Mouse (Mus musculus): ENCODE measurements at regions not wholly inside any gene's neighbourhood (a gene's known extent, or its start where the extent isn't known, plus 50 kb on each side); places are given as distances from the start of the nearest gene placed in this dataset.

GRCm38 (mm10) chr2:173994301-173995073 lies 81.6 kb upstream of the Stx16 start:
- no peak for DNase-seq (ENCODE audit: low spot score in 2 of 2)

GRCm38 (mm10) chr2:174004666-174005065 lies 71.4 kb upstream of the Stx16 start:
- no peak for DNase-seq (ENCODE audit: low spot score in 2 of 2)

GRCm38 (mm10) chr2:174007976-174008349 lies 68.1 kb upstream of the Stx16 start:
- DNase-seq (ENCODE audit: low spot score in 2 of 2): no peak

- DNase-seq (ENCODE audit: low spot score in 2 of 2): no peak
These were observed 67.5 kb upstream of the Stx16 start for GRCm38 (mm10) chr2:174008350-174009218.

- DNase-seq (ENCODE audit: low spot score in 2 of 2): no peak
These were observed 66.1 kb upstream of the Stx16 start for GRCm38 (mm10) chr2:174010038-174010437.

GRCm38 (mm10) chr2:174011399-174011798 lies 64.7 kb upstream of the Stx16 start:
- no peak for DNase-seq (ENCODE audit: low spot score in 2 of 2)

- no peak for DNase-seq (ENCODE audit: low spot score in 2 of 2)
These were observed 61.7 kb upstream of the Stx16 start for GRCm38 (mm10) chr2:174014361-174014760.

GRCm38 (mm10) chr2:174015283-174015682 lies 60.8 kb upstream of the Stx16 start:
- DNase-seq (ENCODE audit: low spot score in 2 of 2): no peak

- no peak for DNase-seq (ENCODE audit: low spot score in 2 of 2)
These were observed 60.0 kb upstream of the Stx16 start for GRCm38 (mm10) chr2:174016068-174016467.

- no peak for DNase-seq (ENCODE audit: low spot score in 2 of 2)
These were observed 59.1 kb upstream of the Stx16 start for GRCm38 (mm10) chr2:174017042-174017441.

- no peak for DNase-seq (ENCODE audit: low spot score in 2 of 2)
These were observed 58.5 kb upstream of the Stx16 start for GRCm38 (mm10) chr2:174017596-174017995.

- peak; percentile 33 to 52 for DNase-seq (ENCODE audit: low spot score in 2 of 2)
These were observed 58.1 kb upstream of the Stx16 start for GRCm38 (mm10) chr2:174018002-174018401.

GRCm38 (mm10) chr2:174018986-174019385 lies 57.1 kb upstream of the Stx16 start:
- DNase-seq (ENCODE audit: low spot score in 2 of 2): no peak

- no peak for DNase-seq (ENCODE audit: low spot score in 2 of 2)
These were observed 56.1 kb upstream of the Stx16 start for GRCm38 (mm10) chr2:174019970-174020369.

- no peak for DNase-seq (ENCODE audit: low spot score in 2 of 2)
These were observed 55.7 kb upstream of the Stx16 start for GRCm38 (mm10) chr2:174020447-174020846.

GRCm38 (mm10) chr2:174021538-174021937 lies 54.6 kb upstream of the Stx16 start:
- no peak for DNase-seq (ENCODE audit: low spot score in 2 of 2)

GRCm38 (mm10) chr2:174022292-174022691 lies 53.8 kb upstream of the Stx16 start:
- DNase-seq (ENCODE audit: low spot score in 2 of 2): no peak

- DNase-seq (ENCODE audit: low spot score in 2 of 2): no peak
These were observed 50.8 kb upstream of the Stx16 start for GRCm38 (mm10) chr2:174025181-174025870.

All from spleen, postnatal 36 days (tissue).